Mouse (Mus musculus) hindbrain, embryonic 11.5 days (tissue): Measurements from ENCODE around the gene Tbc1d10b. TPM values are rescaled to one million over a fixed set of nuclear protein-coding genes. Genes with fewer than 3 reads are reported as not detected.

Source experiments
- ATAC-seq: fragments of 200-750 bp; cut with Nextera tagmentation; 2 replicates; pipeline ENCODE4 v1.8.0; 2017; ENCODE audit warnings: mild to moderate bottlenecking, moderate TSS enrichment, moderate library complexity; ENCODE audit not compliant: low FRiP score
- DNase-seq: peaks from one replicate; pipeline ENCODE4 v3.0.0-alpha.2; 2015; ENCODE audit warnings: low spot score
- H3K27ac ChIP-seq: fragments of 300-500 bp; sonication (generic); 2 replicates; pipeline ENCODE4 v1.5.1; 2014; ENCODE audit warnings: mild to moderate bottlenecking, low read depth, low read length
- H3K27me3 ChIP-seq: fragments of 300-500 bp; sonication (generic); 2 replicates; pipeline ENCODE4 v1.6.1; 2014; ENCODE audit warnings: mild to moderate bottlenecking, low read length, moderate library complexity, mixed read lengths; ENCODE audit not compliant: control insufficient read depth, insufficient read depth
- H3K36me3 ChIP-seq: fragments of 300-500 bp; sonication (generic); 2 replicates; pipeline ENCODE4 v1.6.1; 2014; ENCODE audit warnings: mild to moderate bottlenecking, low read length, moderate library complexity, mixed read lengths; ENCODE audit not compliant: control insufficient read depth, insufficient read depth
- H3K4me1 ChIP-seq: fragments of 300-500 bp; sonication (generic); replicated peaks from 2 replicates; pipeline ENCODE4 v1.6.1; 2014; ENCODE audit warnings: low read length, mixed read lengths; ENCODE audit not compliant: control insufficient read depth, insufficient read depth
- H3K4me2 ChIP-seq: fragments of 300-500 bp; sonication (generic); replicated peaks from 2 replicates; pipeline ENCODE4 v1.6.1; 2014; ENCODE audit warnings: mild to moderate bottlenecking, low read depth, low read length
- H3K4me3 ChIP-seq: fragments of 300-500 bp; sonication (generic); 2 replicates; pipeline ENCODE4 v1.5.1; 2014; ENCODE audit warnings: low read depth, low read length
- H3K9ac ChIP-seq: fragments of 300-500 bp; sonication (generic); 2 replicates; pipeline ENCODE4 v1.6.1; 2014; ENCODE audit warnings: low read depth, low read length
- H3K9me3 ChIP-seq: fragments of 300-500 bp; sonication (generic); 2 replicates; pipeline ENCODE4 v1.6.1; 2016; ENCODE audit warnings: low read length; ENCODE audit not compliant: control insufficient read depth
- WGBS: fragments of 180-500 bp; shearing (Covaris S2); extraction: QIAGEN DNeasy Blood & Tissue Kit; methylation state at CpG from one replicate; pipeline ENCODE4 v1.1.7; 2014; 5-methylcytosine and 5-hydroxymethylcytosine counted together
- polyA plus RNA-seq: library from polyadenylated mRNA; unstranded; fragments of >200 nt; fragmentation: Nextera tagmentation; extraction: Ambion mirVana; gene quantifications from 2 replicates; pipeline ENCODE4 v1.2.1, GENCODE M21; 2014

Gene Tbc1d10b
- polyA plus RNA-seq, 1 experiment from 2014 or later, result 19.1 TPM

- 91% methylated on average over 4 of the region's 4 CpGs for WGBS
- Histone ChIP-seq H3K27me3 (peaks cover 10% of the 10 kb centered on the region; the same call in 1 of the 2 replicates), H3K4me3 (no peak overlapping the region), H3K4me2 (no peak overlapping the region), H3K9ac (no peak overlapping the region), H3K9me3 (no peaks in the 10 kb centered on the region), H3K27ac (no peak overlapping the region), H3K36me3 (no peaks in the 10 kb centered on the region), H3K4me1 (no peaks in the 10 kb centered on the region)
- no peak for ATAC-seq
- no peak for DNase-seq
Measured at GRCm38 (mm10) chr7:127218670-127219069, 10.4 kb upstream of the Tbc1d10b start.

DNA sequence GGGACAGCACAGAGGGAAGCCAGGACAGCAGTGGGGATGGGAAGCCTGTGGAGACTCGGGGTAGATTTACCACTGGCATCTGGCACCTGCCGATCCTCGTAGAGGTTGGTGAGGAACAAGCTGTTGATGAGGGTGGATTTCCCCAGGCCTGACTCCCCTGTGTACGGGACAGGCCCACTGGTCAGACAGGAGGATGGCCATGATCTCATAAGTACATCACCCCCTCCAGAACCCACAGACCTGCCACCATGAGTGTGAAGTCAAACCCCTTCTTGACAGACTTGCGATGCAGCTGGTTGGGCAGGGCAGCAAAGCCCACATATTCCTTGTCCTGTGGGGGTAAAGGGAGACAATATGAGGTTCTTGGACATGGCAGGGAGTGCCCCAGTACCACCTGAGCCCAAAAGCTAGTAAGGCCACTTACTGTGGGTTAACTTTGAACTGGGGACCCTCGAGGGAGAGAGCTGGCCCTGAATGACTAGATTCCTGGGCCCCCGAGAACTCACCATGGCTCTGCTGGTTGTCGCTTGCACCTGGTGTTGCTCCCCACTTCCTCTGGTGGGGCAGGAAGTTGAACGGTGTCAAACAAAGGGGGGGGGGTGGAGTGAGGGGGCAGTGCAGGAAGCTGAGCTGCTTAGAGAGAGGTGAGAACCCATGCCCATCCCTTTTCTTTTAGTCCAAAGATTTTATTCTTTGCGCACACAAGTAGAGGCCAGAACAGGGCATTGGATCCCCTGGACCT is 9.8 kb upstream of the Tbc1d10b start:
- H3K9me3 ChIP-seq, result no peaks in the 10 kb centered on the region
- H3K27ac ChIP-seq, result no peak overlapping the region
- H3K36me3 ChIP-seq, result no peaks in the 10 kb centered on the region
- DNase-seq (no peak), ATAC-seq (no peak)
- 87% methylated on average over 10 of the region's 10 CpGs for whole genome bisulfite sequencing
- H3K4me3 ChIP-seq, result no peak overlapping the region
- H3K4me2 ChIP-seq, result no peak overlapping the region
- H3K4me1 ChIP-seq, result no peaks in the 10 kb centered on the region
- no peak overlapping the region for H3K9ac ChIP-seq
- peaks cover 10% of the 10 kb centered on the region; the same call in 1 of the 2 replicates for H3K27me3 ChIP-seq

- no peak for ATAC-seq
- H3K4me2 ChIP-seq, result no peak overlapping the region
- no peak overlapping the region for H3K4me3 ChIP-seq
- H3K27ac ChIP-seq, result no peak overlapping the region
- H3K4me1 ChIP-seq, result no peaks in the 10 kb centered on the region
- no peak for DNase-seq
- peaks cover 10% of the 10 kb centered on the region; the same call in 1 of the 2 replicates for H3K27me3 ChIP-seq
- no peaks in the 10 kb centered on the region for H3K36me3 ChIP-seq
- 86% methylated on average over 6 of the region's 6 CpGs for WGBS
- no peaks in the 10 kb centered on the region for H3K9me3 ChIP-seq
- H3K9ac ChIP-seq, result no peak overlapping the region
Measured at GRCm38 (mm10) chr7:127217475-127217874, 9.2 kb upstream of the Tbc1d10b start.

DNA sequence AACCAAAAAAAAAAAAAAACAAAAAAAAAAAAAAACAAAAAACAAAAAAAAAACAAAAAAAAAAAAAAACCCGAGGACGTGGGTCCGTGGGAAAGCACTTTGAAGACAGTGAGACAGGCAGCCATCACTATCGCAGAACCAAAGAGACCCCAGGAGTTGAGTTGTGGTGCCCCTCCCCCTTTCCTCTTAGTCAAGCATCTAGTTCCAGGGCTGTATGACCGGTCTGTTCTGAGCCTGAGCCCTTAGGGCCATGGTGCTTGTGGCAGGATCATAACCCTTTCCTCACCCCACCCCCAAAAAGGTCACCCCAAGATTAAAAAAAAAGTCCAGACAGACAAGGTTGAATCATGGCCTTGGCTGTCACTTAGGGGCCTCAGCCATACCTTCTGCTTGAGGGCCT is 8.0 kb upstream of the Tbc1d10b start:
- 90% methylated on average over 5 of the region's 5 CpGs for WGBS
- Histone ChIP-seq H3K4me2 (no peak overlapping the region), H3K9me3 (no peaks in the 10 kb centered on the region), H3K4me1 (no peaks in the 10 kb centered on the region), H3K4me3 (no peak overlapping the region), H3K27ac (no peak overlapping the region), H3K27me3 (peaks cover 10% of the 10 kb centered on the region; the same call in 1 of the 2 replicates), H3K36me3 (no peaks in the 10 kb centered on the region), H3K9ac (no peak overlapping the region)
- ATAC-seq (no peak), DNase-seq (no peak)

DNA sequence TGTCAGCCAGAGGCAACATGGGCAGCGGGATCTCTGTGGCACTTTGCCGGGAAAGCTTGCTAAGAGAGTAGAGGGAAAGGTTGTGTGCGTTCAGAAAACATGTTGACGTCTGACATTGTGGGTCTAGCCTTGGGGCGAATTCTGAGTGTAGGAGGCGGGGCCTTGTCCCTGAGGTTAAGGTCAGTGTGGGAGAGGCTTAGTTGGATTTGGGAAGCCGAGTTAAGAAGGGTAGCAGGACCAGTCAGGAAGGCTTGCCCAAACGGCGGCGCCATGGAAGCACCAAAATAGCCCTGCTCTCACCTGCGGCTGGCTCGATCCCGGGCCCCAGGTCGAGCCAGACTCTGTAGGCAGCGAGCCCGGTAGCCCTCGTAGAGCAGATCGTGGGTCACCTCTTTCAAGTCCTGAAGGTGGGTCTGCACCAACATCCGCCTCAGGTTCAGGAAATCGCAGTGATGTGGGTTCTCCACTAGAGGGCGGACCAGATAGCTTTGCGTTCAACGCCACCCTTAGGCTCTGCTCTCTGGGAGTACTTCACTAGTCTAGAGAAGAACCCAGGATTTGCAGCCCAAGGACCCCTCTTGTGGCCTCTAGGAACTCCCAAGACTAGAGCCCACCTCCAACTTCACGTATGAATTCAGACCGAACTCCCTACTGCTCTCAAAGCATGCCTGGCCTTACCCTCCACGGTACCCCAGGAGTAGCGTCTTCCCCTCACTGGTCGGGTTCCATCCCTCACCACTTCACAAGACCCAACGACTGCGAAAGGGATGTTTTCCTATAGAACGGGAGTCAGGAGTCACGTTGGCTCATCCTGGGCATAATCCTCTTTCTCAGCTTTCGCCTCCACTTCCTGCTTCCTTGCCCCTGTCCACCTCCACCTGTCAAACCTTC is 7.0 kb upstream of the Tbc1d10b start:
- Histone ChIP-seq H3K9me3 (no peaks in the 10 kb centered on the region), H3K36me3 (no peaks in the 10 kb centered on the region), H3K9ac (no peak overlapping the region), H3K4me1 (no peaks in the 10 kb centered on the region), H3K27me3 (peaks cover 10% of the 10 kb centered on the region; the same call in 1 of the 2 replicates), H3K27ac (no peak overlapping the region), H3K4me3 (0 out of 2 replicates have a peak overlapping the region, but pooled peaks have one; percentile 13), H3K4me2 (peak overlapping the region; percentile 25; the same call in 1 of the 2 replicates)
- DNase-seq (peak; percentile 79), ATAC-seq (no peak)
- WGBS, result 22% methylated on average over 33 of the region's 33 CpGs

- H3K9me3 ChIP-seq, result no peaks in the 10 kb centered on the region
- no peak for ATAC-seq
- H3K4me2 ChIP-seq, result no peak overlapping the region
- peaks cover 10% of the 10 kb centered on the region; the same call in 1 of the 2 replicates for H3K27me3 ChIP-seq
- no peak for DNase-seq
- H3K9ac ChIP-seq, result no peak overlapping the region
- H3K36me3 ChIP-seq, result no peaks in the 10 kb centered on the region
- no peaks in the 10 kb centered on the region for H3K4me1 ChIP-seq
- no peak overlapping the region for H3K27ac ChIP-seq
- no peak overlapping the region for H3K4me3 ChIP-seq
- 27% methylated on average over 21 of the region's 21 CpGs for whole genome bisulfite sequencing
Measured at GRCm38 (mm10) chr7:127214521-127214920, 6.3 kb upstream of the Tbc1d10b start.

DNA sequence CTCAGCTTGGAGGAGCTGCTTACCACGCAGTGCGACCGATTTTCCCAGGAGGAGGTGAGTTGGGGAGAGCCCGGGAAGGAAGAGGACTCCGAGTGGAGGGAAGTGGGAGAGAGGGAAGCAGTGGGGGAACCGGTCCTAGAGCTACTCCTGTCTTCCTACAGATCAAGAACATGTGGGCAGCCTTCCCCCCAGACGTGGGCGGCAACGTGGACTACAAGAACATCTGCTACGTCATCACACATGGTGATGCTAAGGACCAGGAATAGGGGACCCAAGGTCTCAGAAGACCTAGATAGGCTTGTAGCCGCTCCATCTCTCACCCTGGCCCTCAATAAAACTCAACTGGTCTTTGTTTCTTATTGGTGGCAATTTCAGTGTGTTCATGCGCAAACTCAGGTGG is 5.7 kb upstream of the Tbc1d10b start:
- Histone ChIP-seq H3K4me3 (no peak overlapping the region), H3K4me1 (no peaks in the 10 kb centered on the region), H3K4me2 (no peak overlapping the region), H3K27ac (no peak overlapping the region), H3K9ac (no peak overlapping the region; the same call in 1 of the 2 replicates), H3K36me3 (no peaks in the 10 kb centered on the region), H3K27me3 (peaks cover 10% of the 10 kb centered on the region; the same call in 1 of the 2 replicates), H3K9me3 (no peaks in the 10 kb centered on the region)
- WGBS, result 47% methylated on average over 12 of the region's 12 CpGs
- DNase-seq (peak; percentile 3), ATAC-seq (no peak)

DNA sequence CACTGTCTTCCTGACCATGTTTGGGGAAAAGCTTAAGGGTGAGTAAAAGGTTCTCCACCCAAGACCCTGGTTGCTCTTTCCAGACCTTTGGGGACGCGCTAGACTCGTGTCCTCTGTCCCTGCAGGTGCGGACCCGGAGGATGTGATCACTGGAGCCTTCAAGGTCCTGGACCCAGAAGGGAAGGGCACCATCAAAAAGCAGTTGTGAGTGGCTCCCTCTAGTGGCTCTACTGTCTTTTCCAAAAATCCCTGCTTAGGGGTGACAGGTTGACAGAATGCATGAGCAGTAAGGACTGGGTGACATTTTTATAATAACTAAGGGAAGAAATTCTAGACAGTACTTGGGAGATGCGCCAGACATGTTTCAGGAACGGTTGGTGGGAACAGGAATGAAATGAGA is 5.2 kb upstream of the Tbc1d10b start:
- no peak overlapping the region for H3K27ac ChIP-seq
- ATAC-seq, result no peak
- 41% methylated on average over 7 of the region's 7 CpGs for WGBS

More for the DNA sequence above, 5.2 kb upstream of the Tbc1d10b start:
- DNase-seq, result peak; percentile 65
- H3K4me1 ChIP-seq, result no peaks in the 10 kb centered on the region
- peaks cover 10% of the 10 kb centered on the region; the same call in 1 of the 2 replicates for H3K27me3 ChIP-seq
- no peaks in the 10 kb centered on the region for H3K9me3 ChIP-seq
- no peaks in the 10 kb centered on the region for H3K36me3 ChIP-seq
- no peak overlapping the region for H3K4me3 ChIP-seq
- H3K4me2 ChIP-seq, result no peak overlapping the region
- H3K9ac ChIP-seq, result no peak overlapping the region
